Mouse (Mus musculus): ENCODE measurements around the gene Arl5c.

Arl5c gene

GRCm38 (mm10) chr11:97996691-97997090 lies 710 bp upstream of the Arl5c start:
- no peak for DNase-seq (ENCODE audit: extremely low read depth, insufficient read length, low spot score)

- peak; percentile 69 for DNase-seq (ENCODE audit: extremely low read depth, insufficient read length, low spot score)
These were observed 1.4 kb downstream of the Arl5c start for GRCm38 (mm10) chr11:97994539-97995100.

GRCm38 (mm10) chr11:97988530-97989096 lies 7.4 kb downstream of the Arl5c start:
- DNase-seq (ENCODE audit: extremely low read depth, insufficient read length, low spot score): peak; percentile 92

- peak; percentile 91 for DNase-seq (ENCODE audit: extremely low read depth, insufficient read length, low spot score)
These were observed 8.1 kb downstream of the Arl5c start for GRCm38 (mm10) chr11:97987551-97988526.

DNA sequence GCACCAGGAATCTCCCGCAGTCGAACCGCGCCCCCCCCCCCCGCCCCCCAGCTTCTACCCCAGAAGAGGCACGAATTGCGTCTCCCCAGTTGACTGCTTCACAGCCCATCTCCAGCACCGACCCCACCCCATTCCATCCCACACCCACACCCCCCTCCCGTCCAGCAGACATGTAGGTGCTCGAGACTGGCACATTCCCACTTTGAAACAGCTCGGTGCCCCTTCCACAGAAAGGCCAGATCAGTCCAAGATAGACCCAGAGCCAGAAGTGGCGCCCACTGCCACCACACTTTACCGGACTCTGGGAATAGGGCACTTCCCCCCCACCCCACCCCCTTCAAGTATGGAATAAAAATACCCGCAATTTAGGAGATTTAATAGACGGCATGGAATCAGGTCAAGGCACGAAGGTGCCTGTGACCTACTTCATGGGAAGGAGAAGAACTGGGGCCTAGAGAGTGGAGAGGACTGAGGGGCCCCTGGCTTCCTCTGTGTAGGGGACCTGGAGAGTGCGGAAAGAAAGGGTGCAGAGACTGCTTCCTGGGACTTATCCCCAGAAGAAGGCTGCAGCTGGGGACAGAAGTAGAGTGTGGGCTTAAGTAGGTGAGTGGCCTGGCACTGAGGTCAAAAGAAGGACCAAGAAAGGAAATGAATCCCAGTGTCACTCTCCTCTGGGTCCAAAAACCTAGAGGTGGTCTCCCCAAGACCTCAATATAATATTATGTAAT lies 9.1 kb downstream of the Arl5c start:
- no peak for DNase-seq (ENCODE audit: extremely low read depth, insufficient read length, low spot score)

DNA sequence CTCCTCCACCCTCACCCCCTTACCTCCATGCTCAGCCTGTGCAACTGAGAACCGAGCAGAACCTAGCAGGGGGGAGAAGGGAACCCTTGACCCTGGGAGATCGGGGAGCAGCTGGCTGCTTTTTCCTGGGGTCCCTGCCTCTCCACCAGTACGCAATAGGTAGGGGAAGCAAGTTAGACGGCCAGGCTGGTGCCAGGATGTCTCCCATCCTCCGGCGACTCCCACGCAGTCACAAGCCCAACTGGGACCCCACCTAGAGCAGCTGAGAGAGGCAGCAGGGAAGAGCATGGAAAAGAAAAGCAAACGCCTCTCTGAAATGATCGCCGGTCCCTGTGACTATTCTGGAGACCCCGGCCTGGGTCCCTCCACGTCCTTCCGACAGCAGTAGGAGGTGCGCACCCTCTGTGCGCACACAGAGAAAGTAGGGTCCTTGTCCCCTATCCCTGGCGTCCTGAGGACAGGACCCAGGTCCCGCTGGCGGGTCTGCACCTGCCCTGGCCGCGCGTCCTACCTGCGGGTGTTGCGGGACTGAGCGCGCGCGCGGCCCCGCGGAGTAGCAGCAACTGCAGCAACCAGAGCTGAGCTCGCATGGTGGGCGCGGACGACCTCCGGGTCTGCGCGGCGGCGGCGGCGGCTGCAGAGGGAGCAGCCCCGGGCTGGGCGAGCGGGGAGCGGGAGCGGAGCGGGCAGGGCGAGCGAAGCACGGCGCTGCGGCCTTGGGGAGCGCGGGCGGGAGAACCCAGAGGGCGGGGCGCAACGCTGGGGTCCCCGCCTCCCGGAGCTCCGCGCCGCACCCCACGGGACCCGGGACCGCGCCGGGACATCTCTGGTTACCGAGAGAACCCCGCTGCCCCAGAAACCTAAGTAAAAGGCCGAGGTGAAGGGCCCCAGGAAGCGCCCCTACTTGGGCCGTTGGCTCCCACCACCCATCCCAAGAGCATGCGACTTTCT lies 10.0 kb downstream of the Arl5c start, which contains the start of gene Plxdc1:
Gene Plxdc1, minus strand, starts transcription at position 718 of the 951 bp plus-strand sequence.
- no peak for DNase-seq (ENCODE audit: extremely low read depth, insufficient read length, low spot score)

DNA sequence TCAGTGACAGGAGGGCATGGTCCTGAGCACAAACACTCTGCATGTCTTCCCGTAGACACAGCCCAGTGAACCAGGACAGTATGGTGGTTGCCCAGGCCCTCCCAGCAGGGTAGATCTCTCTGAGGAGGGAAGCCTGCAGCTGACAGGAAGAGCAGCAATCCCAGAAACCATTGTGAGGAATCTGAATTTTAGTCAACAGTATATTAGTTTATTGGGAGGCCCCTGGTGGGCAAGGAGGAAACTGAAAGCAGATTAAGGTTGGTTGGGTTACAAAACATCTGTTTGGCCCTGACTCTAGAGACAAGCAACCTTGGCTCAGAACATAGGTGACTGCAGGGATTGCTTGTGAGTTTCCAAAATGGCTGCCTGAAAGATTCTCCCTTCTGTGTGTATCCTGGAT lies 12.0 kb downstream of the Arl5c start:
- DNase-seq (ENCODE audit: extremely low read depth, insufficient read length, low spot score): no peak

DNA sequence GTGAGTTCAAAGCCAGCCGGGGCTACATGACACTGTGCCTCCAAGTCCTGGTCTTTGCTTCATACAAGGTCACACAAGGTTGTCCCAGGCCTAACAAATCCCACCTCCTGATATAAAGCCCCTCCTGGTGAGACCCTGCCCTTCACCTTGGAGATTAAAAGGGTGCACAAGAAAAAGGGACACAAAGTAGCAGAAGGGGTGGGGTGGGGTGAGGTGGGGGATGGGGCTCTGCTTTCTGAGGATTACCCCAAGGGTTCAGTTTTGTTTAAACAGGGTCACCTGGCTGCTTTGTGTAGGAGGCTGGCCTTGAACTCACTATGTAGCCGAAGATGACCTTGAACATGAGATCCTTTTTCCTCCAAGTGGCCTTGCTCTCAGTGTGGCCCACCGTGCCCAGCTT lies 12.5 kb downstream of the Arl5c start:
- no peak for DNase-seq (ENCODE audit: extremely low read depth, insufficient read length, low spot score)

- DNase-seq (ENCODE audit: extremely low read depth, insufficient read length, low spot score): no peak
These were observed 13.3 kb downstream of the Arl5c start for GRCm38 (mm10) chr11:97982721-97983120.

GRCm38 (mm10) chr11:97980531-97980966 lies 15.4 kb downstream of the Arl5c start:
- DNase-seq (ENCODE audit: extremely low read depth, insufficient read length, low spot score): no peak

GRCm38 (mm10) chr11:97979824-97980495 lies 16.0 kb downstream of the Arl5c start:
- DNase-seq (ENCODE audit: extremely low read depth, insufficient read length, low spot score): no peak

DNA sequence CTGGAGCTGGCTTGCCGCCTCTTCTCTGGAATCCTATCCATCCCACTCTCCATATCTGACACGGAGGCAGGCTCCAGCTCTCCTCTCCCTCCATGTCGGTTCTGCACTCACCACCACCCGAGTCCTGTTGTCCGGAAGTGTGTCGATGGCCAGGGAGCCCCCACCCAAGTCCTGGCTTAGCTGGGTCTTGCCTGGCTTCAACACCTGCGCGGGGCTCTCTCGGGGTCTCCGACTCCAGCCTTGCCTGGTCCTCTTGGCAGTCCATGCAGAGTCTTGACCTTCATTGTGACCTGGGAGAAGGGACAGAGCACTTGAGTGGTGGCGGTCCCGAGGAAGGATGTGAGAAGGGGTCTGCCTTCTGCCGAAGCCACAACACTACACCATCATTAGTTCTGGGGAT lies 17.6 kb downstream of the Arl5c start:
- DNase-seq (ENCODE audit: extremely low read depth, insufficient read length, low spot score): no peak

- no peak for DNase-seq (ENCODE audit: extremely low read depth, insufficient read length, low spot score)
These were observed 18.2 kb downstream of the Arl5c start for GRCm38 (mm10) chr11:97977797-97978196.

DNA sequence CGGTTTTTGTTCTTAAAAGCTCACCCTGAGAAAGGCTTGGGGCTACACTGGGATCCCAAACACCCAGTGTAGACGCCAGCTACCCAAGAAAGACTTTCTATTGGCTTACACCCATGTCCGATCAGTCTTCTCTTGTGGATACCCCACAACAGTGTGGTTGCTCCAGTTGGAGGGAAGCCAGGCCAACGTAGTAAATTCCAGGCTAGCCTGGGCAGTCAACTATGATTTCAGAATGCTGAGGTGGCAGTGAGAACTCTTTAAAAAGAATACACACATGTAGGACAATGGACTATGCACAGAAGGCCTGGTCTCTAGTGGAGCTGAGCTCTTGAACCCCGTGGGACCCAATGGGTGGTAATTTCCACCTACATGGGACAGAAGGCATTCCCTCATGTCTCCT lies 21.2 kb downstream of the Arl5c start:
- DNase-seq (ENCODE audit: extremely low read depth, insufficient read length, low spot score): no peak

DNA sequence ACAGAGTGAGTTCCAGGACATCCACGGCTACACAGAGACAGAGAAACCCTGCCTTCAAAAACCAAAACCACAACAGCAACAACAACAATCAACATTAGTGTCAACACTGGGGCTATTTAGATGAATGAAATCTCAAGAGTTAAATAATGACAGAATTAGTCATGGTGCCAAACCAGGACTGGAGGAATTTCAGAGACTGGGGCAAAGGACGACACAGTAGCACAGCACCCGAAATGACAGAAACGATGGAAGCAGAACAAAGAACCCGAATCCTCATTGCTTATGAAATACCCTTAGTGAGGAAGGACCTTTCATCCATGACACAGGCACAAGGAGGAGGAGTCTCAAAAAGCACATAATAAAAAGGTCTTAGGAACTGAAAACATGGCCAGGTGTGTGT lies 21.8 kb downstream of the Arl5c start:
- no peak for DNase-seq (ENCODE audit: extremely low read depth, insufficient read length, low spot score)

DNA sequence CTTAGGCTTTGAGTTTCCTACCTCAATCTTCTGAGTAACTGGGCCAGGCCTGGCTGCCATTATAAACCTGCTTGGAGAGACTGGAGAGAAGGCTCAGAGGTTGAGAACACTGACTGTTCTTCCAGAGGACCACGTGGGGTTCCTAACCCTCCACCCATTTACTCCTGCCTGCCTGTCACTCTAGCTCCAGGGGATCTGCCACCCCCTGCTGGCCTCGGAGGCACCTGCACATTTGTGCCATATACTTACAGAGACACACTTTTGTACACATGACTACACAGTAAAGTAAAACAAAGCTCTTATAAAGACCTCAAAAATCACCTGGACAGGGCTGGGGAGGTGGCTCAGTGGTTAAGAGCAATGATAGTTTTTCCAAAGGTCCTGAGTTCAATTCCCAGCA lies 23.5 kb downstream of the Arl5c start:
- DNase-seq (ENCODE audit: extremely low read depth, insufficient read length, low spot score): no peak

GRCm38 (mm10) chr11:97971232-97971631 lies 24.7 kb downstream of the Arl5c start:
- DNase-seq (ENCODE audit: extremely low read depth, insufficient read length, low spot score): peak; percentile 84

GRCm38 (mm10) chr11:97970771-97971170 lies 25.2 kb downstream of the Arl5c start:
- DNase-seq (ENCODE audit: extremely low read depth, insufficient read length, low spot score): no peak

GRCm38 (mm10) chr11:97968385-97968784 lies 27.6 kb downstream of the Arl5c start:
- no peak for DNase-seq (ENCODE audit: extremely low read depth, insufficient read length, low spot score)
